Mouse (Mus musculus) cerebellum, adult 9-10 months (tissue): ENCODE measurements around the gene Anks1b.
A peak's percentile ranks its signal among the peaks of the same experiment; 100 is the strongest.

Source experiments
- DNase-seq: peaks from one replicate; pipeline ENCODE4 v3.0.0; 2022

Gene Anks1b

DNA sequence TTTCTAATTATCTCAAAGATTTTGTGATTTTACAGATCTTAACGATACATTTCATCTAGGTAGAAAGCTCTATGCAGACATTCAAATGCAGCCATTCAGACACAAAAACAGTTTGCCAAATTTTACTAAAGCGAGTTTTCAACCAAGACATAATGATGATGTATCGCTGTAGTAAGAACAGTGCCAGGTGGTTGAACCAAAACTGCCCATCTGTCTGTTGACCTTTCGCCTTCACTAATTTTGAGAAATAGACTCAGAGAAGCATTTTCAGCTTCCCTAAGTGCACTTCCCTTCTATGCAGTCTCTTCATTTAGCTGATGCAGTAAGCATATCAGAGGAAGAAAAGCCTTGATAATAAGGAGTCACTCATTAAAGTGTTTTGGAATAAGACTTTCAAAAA lies 527.1 kb downstream of the Anks1b start:
- DNase-seq: peak; percentile 65

DNA sequence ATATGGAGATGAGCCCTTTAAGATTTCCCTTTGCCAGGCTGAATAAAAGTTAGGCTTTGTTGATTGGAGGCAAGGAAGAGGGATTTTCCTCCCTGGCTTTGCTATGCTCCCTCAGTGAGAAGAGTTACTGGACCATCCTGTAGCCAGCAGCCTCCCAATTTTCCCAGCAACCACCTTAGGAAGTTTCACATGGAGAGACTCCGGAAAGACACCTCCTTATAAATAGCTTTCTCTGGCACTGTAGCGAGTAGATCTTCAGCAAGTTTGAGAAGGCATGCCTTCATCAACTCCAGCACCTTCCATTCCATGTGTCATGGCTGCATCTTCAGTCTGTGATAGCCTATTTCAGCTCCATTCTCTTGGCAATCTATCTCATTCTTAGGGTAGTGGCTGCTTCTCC lies 535.2 kb downstream of the Anks1b start:
- DNase-seq: no peak

DNA sequence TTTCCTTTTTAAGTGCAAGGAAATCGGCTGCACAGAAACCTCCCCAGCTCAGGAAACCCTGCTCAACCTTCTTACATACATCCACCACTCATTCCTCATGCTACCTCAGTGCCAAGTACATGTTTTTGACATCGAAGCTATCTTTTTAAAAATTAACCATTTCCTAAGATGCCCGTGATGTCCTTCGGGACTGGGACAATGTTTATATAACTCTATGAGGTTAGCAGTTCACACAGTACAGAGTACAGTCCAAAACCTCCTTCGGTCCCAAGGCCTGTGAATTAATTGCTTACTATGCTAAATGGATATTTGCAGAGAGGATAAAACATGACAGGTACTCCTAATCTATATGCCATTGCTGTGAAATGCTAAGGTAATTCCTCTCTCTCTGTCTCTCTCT lies 558.2 kb downstream of the Anks1b start:
- DNase-seq: no peak

DNA sequence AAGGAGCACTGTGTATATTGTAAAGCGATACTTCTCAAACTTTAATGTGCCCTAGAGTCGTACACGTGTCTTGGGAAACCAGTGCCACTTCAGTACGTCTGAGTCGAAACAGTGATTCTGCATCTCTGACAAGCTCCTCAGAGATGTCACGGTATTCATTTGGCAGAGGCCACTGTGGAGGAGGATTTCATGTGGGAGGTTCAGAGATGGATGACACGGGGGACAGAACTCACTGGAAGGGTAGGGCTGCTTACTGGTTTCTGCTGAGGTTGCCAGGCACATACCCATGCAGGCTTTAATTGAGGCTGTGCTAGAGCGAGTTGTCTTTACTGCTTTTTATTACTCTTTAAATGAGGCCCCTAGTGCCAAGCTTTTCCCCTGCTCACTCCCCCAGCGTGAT lies 558.7 kb downstream of the Anks1b start:
- DNase-seq: no peak

DNA sequence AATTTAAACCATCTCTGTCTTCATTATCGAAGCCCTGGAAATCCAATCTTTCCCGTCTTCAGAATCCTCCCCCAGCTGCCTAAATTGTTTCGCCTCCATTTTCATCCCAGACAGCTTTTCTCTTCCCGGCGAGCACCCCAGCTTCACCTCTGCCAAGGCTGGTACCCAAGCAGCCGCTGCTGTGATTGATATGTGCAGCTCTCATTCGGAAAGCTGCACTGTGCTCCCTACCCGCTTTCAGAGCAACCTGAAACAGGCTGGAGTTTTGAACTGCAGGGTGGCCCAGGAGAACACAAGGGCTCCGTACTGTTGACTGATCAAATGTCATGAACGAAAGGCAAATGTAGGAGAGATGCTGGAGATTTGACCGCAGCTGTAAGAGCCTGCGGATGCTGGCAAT lies 559.2 kb downstream of the Anks1b start:
- DNase-seq: no peak

DNA sequence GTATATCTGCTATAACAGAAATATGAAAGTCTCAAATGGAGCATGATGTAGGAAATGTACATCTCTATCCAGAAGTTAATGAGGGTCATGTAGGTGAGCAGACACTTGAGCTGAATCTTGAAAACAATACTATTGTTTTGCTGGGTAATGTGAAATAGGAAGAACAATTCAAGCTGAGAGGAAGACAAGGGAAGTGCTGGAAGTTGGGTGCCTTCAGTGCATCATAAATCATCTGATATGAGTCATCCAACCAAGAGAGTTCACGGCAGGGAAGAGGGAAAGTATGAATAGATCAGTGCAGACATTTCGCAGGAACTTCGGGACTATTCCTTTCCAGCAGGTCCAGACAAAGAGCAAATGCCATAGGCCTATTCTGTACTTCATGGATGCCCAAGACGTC lies 567.7 kb downstream of the Anks1b start:
- DNase-seq: no peak

DNA sequence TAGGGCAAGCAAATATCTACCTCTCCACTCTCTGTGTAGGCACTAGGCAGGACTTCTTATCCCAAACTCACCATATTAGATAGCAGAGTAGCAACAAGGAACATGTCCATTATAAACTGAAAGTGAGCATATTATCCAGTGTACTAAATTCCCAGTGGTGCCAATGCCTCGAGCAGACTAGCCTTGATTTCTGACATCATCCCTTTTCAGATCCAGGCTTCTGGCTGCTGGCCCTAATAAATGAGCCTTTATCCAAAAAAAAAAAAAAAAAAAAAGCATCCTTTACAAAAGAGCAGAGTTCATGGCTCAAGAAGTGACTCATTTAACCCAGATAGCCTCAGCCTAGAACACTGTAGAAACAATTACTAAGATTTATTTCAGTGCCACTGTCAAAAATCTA lies 568.3 kb downstream of the Anks1b start:
- no peak for DNase-seq

DNA sequence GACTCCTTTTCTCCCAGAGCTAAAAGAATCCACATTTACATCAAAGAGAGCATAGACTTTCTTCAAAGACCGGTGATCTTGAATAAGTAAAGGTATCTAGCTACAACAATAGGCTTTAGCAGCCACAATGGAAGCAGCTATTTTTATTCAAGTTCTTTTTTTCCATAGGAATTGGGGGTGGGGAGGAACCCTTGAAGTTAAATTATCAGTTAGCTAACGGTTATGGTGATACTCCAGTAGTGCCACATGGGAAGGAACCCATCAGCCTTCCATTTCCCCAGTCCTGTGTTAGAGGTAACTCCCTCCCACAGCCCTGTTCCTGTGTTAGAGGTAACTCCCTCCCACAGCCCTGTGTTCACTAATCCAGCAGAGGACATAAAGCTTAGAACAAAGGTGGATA lies 591.6 kb downstream of the Anks1b start:
- DNase-seq: no peak

DNA sequence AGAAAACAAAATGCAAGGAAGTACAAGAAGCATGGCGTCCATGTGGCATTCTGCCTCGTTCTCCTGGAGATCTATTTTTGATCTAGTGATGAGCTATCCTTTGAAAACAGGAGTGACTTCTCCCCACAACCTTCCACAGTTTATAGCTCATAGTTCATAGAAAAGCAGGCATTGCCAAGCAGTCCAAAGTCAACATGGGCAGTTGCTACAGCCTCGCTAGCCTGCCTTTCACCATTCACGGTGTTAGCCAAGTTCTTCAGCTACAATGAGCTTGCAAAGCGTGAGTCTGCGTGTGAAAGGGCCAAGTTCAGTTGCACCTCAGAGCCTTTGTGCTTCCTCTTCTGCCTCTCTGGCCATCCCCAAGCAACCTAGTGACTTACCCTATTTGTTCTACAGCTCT lies 592.1 kb downstream of the Anks1b start:
- no peak for DNase-seq

DNA sequence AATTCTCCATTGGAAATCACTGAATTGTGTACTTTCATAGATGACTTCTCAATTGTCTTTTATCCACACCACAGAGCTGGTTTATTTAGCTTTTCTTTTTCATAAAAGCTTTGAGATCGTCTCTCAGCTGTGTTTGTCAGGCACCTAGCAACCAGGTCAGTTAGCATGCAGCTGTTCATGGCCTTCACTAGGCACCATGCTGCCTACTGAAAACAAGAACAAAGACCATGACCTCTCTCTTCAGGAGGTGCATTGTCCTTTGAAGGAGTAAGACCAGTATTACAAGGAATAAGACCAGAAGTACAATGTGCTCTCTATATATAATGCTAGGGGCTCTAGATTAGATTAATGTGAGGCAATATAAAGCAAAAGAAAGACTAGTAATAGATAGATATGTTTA lies 594.2 kb downstream of the Anks1b start:
- DNase-seq: no peak

DNA sequence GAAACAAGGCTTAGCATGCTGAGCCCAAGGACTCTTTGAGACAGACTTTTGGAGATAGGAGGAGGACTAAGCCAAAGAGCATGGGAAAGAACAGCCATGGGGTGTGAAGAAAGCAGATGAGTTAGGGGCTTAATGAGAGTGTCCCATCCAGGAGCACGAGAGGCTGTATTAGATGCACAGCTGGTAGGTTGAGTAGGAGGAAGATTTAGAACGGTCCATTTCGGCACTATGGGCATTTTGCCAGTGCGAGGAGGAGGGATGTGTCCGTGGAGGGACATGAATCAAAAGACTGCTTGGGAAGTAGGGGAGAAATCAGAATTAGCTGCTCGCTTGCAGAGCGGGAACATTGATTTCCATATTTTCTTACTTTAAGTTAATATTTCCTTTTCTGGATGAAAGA lies 620.1 kb downstream of the Anks1b start:
- peak; percentile 39 for DNase-seq

DNA sequence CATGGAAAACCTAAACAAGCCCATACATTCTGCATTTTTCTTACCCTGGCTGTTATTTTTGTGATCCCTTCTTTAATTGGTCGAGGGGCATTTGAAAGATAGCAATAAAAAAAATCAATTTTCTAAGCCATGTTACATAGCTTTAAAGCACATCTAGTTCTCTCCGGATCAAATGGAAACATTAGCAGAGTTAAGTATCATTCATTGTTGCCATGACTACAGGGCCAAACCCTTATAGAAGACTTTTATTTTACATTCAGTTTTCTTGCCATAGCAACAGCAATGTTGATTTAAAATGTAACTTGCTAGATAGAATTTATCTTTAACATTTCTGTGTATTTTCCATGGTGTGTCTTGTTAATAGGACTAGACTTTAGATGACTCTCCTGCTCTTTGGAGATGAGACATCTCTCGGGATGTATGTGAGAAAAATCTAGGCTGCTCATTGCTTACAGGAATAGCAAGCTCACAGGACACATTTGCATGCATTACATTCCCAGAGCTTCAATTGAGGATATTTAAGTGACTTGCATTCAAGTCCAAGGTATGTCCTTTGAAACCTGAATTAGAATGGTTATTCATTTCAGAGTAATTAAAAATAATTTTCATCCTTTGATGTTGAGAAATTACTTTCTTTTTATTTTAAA lies 620.8 kb downstream of the Anks1b start:
- DNase-seq: no peak

DNA sequence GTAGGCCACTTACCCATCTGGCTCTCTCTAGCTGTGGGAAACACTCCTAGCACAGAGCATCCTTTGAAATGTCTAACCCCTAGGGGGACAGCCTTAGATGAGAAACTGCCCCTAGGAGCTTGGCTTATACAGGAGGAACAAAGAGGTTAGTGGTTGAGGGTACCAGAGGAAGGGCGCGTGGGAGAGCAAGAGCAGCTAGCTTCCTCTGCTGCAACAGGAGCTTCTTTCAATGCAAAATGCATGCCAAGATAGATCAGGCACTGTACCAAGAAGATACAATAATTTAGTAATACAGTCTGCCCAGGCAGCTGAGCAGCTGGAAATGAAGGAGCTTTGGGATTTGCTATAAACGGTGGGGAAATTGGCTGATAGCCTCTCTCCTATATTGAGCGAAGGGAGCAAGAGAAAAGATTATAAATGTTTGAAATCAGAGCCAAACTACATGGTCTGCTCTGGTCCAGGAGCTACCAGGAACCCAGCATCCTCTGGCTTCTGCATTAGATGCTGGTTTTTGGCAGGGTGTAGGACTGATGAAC lies 621.7 kb downstream of the Anks1b start:
- DNase-seq: peak; percentile 50

DNA sequence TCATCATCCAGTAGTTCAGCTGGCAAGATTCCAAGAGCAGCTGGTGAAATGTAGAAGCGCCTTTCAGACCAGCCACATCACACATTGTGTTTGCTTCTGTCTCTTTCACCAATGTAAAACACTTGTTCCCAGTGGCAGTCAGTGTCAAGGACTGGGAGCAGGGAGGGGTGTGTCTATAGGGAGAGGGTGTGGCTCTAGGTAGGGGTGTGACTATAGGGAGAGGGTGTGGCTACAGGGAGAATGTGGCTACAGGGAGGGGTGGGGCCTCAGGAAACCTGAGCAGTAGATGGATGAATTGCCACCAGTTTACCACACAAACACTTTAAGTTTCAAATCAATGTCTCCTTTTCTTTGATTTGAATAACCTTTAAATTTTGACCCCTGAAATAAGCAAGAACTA lies 634.3 kb downstream of the Anks1b start:
- no peak for DNase-seq

DNA sequence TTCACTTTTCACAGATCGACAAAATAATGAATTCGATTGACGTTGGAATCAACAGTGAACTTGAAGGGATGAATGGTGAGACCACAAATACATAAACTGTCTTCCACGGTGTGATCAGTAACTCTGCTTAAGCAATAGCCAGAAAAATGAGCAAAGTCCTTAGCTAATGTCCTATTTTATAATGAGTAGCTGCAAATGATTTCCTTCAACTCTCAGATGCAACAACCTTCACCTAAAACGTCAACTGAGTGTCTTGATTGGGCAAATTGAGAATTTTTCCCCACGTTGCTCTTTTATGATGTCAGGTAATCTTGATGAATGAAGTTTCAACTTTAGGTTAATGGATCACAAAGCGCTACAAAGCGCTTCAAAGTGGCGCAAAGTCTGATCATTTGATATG lies 639.5 kb downstream of the Anks1b start:
- no peak for DNase-seq

DNA sequence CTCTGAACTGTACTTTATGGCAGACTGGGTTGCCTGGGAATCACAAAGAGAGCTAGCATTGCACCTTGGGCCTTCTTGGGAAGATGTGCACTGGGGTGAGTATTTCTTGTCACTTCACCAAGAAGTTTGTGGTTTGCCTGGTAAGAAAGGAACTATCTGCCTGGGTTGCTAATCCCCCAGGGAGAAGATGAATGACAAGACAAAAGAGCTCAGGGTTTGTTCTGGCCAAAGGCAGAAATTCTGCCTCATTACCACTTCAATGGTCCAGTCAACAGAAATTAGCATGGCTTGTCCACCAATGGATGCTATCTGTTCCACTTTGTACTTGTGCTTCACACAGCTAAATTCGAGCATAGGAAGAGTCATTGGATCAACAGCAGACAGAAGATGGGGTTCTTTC lies 658.5 kb downstream of the Anks1b start:
- DNase-seq: no peak

DNA sequence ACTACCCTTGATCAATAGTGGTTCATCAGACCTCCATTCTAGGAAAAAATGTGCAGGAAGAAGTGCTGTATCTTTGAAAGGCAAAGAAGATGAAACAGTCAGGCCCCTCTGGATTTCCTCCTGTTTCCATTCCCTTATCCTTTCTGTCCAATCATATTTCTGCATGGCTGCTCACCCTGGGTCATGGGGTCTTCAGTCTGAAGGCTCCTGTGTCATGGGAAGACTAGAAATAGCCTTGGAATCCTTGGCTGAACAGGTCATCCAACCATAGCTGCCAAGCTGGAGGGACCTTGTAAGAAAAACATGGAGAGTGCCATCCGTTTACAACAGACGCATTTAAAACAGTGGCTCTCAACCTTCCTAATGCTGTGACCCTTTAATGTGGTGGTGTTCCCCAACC lies 662.1 kb downstream of the Anks1b start:
- no peak for DNase-seq

DNA sequence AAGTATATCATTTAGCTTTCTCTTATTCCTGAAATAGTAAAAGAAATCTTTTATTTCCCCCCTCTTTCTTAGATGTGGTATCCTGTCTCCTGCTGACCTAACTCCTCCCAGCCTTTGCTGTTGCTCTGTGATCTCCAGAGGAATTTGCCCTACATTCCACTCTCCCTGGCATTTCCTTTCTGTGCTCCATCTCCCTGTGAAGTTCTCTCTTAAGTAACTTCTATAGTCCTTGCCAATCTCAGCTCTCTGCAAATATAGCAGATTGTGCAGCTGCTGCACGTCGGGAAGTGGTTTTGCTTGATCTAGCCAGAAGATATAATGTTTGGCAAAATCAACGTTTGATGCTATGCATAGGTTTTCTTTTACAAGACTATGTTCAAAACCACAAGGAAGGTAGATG lies 673.3 kb downstream of the Anks1b start:
- DNase-seq: no peak

DNA sequence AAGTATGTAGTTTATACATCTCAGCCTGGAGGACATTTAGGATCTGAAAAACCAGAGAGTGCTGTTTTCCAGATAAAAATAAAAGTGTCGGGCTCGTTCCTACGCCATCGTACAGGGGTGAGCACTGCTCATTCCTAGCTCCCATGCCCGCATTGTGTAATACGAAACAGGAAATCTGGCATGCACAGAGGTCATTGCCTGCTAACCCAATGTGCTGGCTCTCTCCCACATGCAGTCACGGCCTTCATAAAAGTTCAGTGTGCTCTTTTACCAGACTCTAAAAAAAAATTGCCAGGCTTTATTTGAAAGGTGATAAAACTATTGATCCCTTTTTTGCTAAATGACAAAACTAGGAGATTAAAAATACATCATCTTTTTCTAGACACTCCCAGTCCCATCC lies 689.6 kb downstream of the Anks1b start:
- DNase-seq: no peak

DNA sequence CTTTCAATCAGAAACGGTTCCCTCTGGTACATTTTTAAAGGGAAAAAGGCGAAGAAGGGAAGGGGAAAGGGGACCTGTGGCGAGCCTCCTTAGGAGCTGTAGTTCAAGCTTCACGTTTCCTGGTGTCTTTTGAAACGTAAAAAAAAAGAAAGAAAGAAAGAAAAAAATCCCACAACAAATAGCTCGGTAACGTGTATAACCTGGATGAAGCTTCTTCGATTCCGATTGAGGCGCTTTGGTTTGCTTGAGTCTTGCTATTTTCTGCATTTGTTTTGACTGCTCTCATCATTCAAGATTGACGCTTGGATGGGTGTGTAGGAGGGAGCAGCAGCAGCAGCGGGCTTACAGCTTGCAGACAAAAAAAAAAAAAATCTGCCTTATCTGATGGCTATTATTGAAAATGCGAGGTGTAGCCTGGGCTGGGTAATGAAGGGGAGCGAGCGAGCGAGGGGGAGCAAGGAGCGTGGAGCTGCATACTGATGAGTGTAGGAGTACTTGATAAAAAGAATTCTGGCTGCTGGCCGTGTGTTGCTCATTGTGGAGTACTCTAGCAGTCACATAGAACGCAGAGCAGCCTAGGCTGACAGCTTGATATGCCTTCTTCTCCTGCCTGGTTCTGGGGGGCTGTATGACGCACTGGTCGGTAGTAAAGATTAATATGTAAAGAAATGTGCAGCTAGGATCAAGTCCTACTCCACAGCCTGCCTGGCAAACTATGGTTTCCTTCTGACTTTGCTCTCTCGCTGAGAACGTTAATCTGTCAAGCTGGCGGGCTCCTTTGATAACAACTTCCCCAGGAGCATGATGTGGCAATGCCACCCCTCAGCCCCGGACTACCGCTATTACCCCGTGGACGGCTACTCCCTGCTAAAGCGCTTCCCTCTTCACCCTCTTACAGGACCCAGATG lies 703.1 kb downstream of the Anks1b start:
- peak; percentile 51 for DNase-seq

DNA sequence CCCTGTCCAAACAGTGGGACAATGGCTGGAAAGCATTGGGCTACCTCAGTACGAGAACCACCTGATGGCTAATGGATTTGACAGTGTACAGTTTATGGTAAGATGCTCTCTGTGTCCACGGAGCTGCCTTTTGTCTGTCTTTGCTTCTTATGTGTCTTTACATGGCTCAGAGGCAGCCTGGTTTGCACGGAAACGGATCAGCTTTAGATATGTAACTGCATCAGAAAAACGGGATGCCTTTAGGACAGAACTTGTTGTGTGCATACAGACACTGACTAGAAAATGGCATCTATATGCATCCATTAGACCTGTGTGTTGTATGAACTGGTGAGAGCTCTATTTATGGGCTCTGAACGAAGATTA lies 703.8 kb downstream of the Anks1b start:
- no peak for DNase-seq

DNA sequence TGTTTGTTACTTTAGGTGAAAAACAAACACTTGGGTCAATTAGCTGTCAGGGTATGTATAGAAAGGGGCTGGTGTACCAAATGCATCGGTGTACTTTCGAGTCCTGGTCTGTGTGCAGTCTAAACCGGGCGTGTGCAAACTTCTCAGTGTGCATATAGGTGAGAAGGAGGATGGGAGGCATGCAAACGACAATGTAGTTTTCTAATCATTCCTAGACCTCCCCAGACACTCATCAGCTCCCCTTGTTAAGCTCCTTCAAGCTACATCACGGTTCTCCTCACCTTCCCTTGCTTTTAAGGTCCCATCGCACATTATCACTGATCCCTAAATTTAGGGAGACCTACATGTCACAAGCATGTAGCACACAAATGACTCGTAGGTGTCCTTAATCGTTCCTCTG lies 704.5 kb downstream of the Anks1b start:
- no peak for DNase-seq

DNA sequence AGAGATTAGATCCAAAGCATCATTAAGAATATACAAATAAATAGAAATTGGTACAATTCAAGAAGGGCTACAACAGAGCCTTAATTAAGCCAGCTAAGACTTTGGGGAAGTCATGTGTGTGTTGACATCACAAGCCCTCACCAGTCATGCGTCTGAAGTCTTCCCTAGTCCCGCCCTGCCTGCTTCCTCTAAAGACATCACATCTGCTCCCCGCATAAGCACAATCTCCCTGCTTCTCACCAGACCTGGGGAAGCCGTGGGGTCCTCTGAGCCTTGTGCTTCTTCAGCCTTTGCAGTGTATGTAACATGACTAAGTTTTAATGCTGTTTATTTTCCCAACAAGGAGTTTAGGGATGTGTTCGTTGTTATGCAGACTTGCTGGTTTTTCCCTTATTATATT lies 706.7 kb downstream of the Anks1b start:
- DNase-seq: no peak

DNA sequence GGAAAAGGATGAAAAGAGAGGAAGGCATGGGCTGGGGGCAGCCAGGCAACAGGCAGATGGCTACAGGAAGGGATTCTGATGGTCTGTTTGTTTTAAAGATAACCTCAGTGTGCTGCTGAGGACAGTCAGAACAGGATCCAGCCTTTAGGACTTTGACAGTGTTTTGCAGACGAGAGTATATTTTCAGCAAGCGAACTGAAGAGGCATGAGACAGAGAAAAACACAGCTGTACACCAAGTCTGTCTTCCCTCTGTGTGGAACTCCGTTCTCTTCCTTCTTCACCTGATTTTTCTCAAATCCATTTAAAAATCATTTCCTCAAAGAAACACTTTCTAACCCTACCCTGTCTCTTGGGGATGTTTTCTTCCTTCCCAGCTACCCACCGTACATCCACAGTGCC lies 710.7 kb downstream of the Anks1b start:
- DNase-seq: no peak

DNA sequence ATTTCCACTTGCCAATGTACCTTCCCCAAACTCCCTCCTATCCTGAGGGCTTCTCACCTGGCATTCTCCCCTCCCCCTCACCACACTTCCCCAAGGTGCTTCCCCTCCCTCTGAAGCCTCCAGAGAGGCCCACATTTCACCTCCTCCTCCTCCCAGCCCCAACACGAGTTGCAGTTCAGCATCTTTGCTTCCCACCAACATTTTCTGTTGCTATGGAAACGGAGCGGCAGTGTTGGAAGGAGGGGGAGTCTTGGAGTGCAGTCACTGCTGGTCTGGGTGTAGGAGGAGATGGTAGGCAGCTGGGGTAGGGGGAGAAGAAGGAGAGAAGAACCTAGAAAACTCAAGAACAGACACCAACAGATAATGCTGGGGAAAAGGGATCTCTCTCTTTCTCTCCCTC lies 722.8 kb downstream of the Anks1b start:
- no peak for DNase-seq
